Mouse (Mus musculus): Measurements from ENCODE around the gene Plxdc1. TPM values are rescaled to one million over a fixed set of nuclear protein-coding genes. Genes with fewer than 3 reads are reported as not detected.

The Plxdc1 gene
- 0.60 and 0.89 TPM in 2 replicates for polyA plus RNA-seq (2015; fragmentation: Nextera tagmentation; extraction: Ambion mirVana)

- Histone ChIP-seq H3K27me3 (peaks cover 50% of the 10 kb centered on the region), H3K4me2 (peak within 1 kb of the TSS; percentile 84), H3K36me3 (no peaks in the 10 kb centered on the region), H3K4me3 (peak within 1 kb of the TSS; percentile 84), H3K27ac (no peak within 1 kb of the TSS), H3K4me1 (replicated peaks) (peaks cover 35% of the 10 kb centered on the region), H3K9ac (peak within 1 kb of the TSS; percentile 73), H3K9me3 (no peaks in the 10 kb centered on the region)
- ATAC-seq (ENCODE audit: low FRiP score), result no peak
- WGBS, result 3% methylated on average over 71 of the region's 74 CpGs
Observed at GRCm38 (mm10) chr11:97985727-97986677, at the start of gene Plxdc1. TSS of gene Plxdc1 (minus strand) at chr11:97986444.

- 1% methylated on average over 23 of the region's 27 CpGs for WGBS
- peak overlapping the region; percentile 70 for H3K9ac ChIP-seq
- H3K4me1 ChIP-seq (replicated peaks), result peaks cover 26% of the 10 kb centered on the region
- peak overlapping the region; percentile 40 for H3K4me3 ChIP-seq
- H3K36me3 ChIP-seq, result peaks cover 4% of the 10 kb centered on the region
- H3K4me2 ChIP-seq, result peak overlapping the region; percentile 76
- peaks cover 21% of the 10 kb centered on the region for H3K27me3 ChIP-seq
- ATAC-seq (ENCODE audit: low FRiP score), result peak; percentile 60
- H3K9me3 ChIP-seq, result no peaks in the 10 kb centered on the region
- H3K27ac ChIP-seq, result no peak overlapping the region
Observed at GRCm38 (mm10) chr11:98035977-98036377, 49.7 kb upstream of the Plxdc1 start.

- no peaks in the 10 kb centered on the region for H3K9me3 ChIP-seq
- peak; percentile 43; the same call in 1 of the 2 replicates for ATAC-seq (ENCODE audit: low FRiP score)
- peaks cover 21% of the 10 kb centered on the region for H3K27me3 ChIP-seq
- peak overlapping the region; percentile 15; the same call in 1 of the 2 replicates for H3K9ac ChIP-seq
- peaks cover 26% of the 10 kb centered on the region for H3K4me1 ChIP-seq (replicated peaks)
- no peak overlapping the region for H3K4me3 ChIP-seq
- 20% methylated on average over 4 of the region's 4 CpGs for WGBS
- H3K27ac ChIP-seq, result peak overlapping the region; percentile 70
- peaks cover 15% of the 10 kb centered on the region for H3K36me3 ChIP-seq
- H3K4me2 ChIP-seq, result no peak overlapping the region
Observed at GRCm38 (mm10) chr11:98034840-98035239, 48.6 kb upstream of the Plxdc1 start.

GRCm38 (mm10) chr11:98034061-98034460 is 47.8 kb upstream of the Plxdc1 start:
- Histone ChIP-seq H3K27ac (no peak overlapping the region), H3K36me3 (peaks cover 23% of the 10 kb centered on the region), H3K9ac (no peak overlapping the region), H3K4me3 (no peak overlapping the region), H3K4me2 (no peak overlapping the region), H3K4me1 (replicated peaks) (peaks cover 26% of the 10 kb centered on the region), H3K9me3 (no peaks in the 10 kb centered on the region), H3K27me3 (peaks cover 21% of the 10 kb centered on the region)
- 84% methylated on average over 5 of the region's 5 CpGs for WGBS
- no peak for ATAC-seq (ENCODE audit: low FRiP score)

GRCm38 (mm10) chr11:98031443-98031770 is 45.2 kb upstream of the Plxdc1 start:
- WGBS, result 4% methylated on average over 5 of the region's 5 CpGs
- Histone ChIP-seq H3K36me3 (peaks cover 33% of the 10 kb centered on the region), H3K27me3 (0 out of 2 replicates have a peak, but pooled peaks cover under 1% of the 10 kb centered on the region), H3K4me2 (no peak overlapping the region), H3K4me1 (replicated peaks) (peaks cover 33% of the 10 kb centered on the region), H3K4me3 (no peak overlapping the region), H3K9ac (no peak overlapping the region), H3K9me3 (no peaks in the 10 kb centered on the region), H3K27ac (no peak overlapping the region)
- ATAC-seq (ENCODE audit: low FRiP score), result no peak

GRCm38 (mm10) chr11:98030701-98031442 is 44.6 kb upstream of the Plxdc1 start:
- WGBS, result 59% methylated on average over 5 of the region's 5 CpGs
- Histone ChIP-seq H3K4me2 (no peak overlapping the region), H3K27me3 (no peaks in the 10 kb centered on the region), H3K27ac (no peak overlapping the region), H3K9me3 (no peaks in the 10 kb centered on the region), H3K36me3 (peaks cover 33% of the 10 kb centered on the region), H3K4me3 (no peak overlapping the region), H3K9ac (no peak overlapping the region), H3K4me1 (replicated peaks) (peaks cover 31% of the 10 kb centered on the region)
- no peak for ATAC-seq (ENCODE audit: low FRiP score)

GRCm38 (mm10) chr11:98027785-98028184 is 41.5 kb upstream of the Plxdc1 start:
- H3K9ac ChIP-seq, result peak overlapping the region; percentile 100
- no peaks in the 10 kb centered on the region for H3K9me3 ChIP-seq
- 25% methylated on average over 7 of the region's 7 CpGs for WGBS
- H3K4me3 ChIP-seq, result peak overlapping the region; percentile 99
- peaks cover 33% of the 10 kb centered on the region for H3K36me3 ChIP-seq
- ATAC-seq (ENCODE audit: low FRiP score), result no peak
- H3K27me3 ChIP-seq, result no peaks in the 10 kb centered on the region
- peak overlapping the region; percentile 97 for H3K4me2 ChIP-seq
- no peak overlapping the region for H3K27ac ChIP-seq
- H3K4me1 ChIP-seq (replicated peaks), result peaks cover 32% of the 10 kb centered on the region

GRCm38 (mm10) chr11:98027297-98027688 is 41.0 kb upstream of the Plxdc1 start:
- peaks cover 33% of the 10 kb centered on the region for H3K36me3 ChIP-seq
- peak overlapping the region; percentile 100 for H3K9ac ChIP-seq
- no peaks in the 10 kb centered on the region for H3K27me3 ChIP-seq
- under 1% methylated on average over 18 of the region's 18 CpGs for WGBS
- H3K4me2 ChIP-seq, result peak overlapping the region; percentile 97
- peak overlapping the region; percentile 99 for H3K4me3 ChIP-seq
- no peak for ATAC-seq (ENCODE audit: low FRiP score)
- H3K4me1 ChIP-seq (replicated peaks), result peaks cover 32% of the 10 kb centered on the region
- H3K9me3 ChIP-seq, result no peaks in the 10 kb centered on the region
- peak overlapping the region; percentile 95 for H3K27ac ChIP-seq

- 1% methylated on average over 65 of the region's 69 CpGs for WGBS
- ATAC-seq (ENCODE audit: low FRiP score), result peak; percentile 65
- Histone ChIP-seq H3K36me3 (peaks cover 33% of the 10 kb centered on the region), H3K4me2 (peak within 1 kb of the TSS; percentile 97), H3K4me3 (peak within 1 kb of the TSS; percentile 99), H3K27ac (peak within 1 kb of the TSS; percentile 95), H3K9ac (peak within 1 kb of the TSS; percentile 100), H3K27me3 (no peaks in the 10 kb centered on the region), H3K9me3 (no peaks in the 10 kb centered on the region), H3K4me1 (replicated peaks) (peaks cover 29% of the 10 kb centered on the region)
Observed at GRCm38 (mm10) chr11:98026570-98027296, 40.5 kb upstream of the Plxdc1 start, which contains the start of gene Rpl19. TSS of gene Rpl19 (plus strand) at chr11:98026710.

- Histone ChIP-seq H3K36me3 (peaks cover 31% of the 10 kb centered on the region), H3K27me3 (no peaks in the 10 kb centered on the region), H3K4me2 (peak overlapping the region; percentile 97), H3K4me3 (peak overlapping the region; percentile 99), H3K9ac (peak overlapping the region; percentile 100), H3K27ac (peak overlapping the region; percentile 95), H3K9me3 (no peaks in the 10 kb centered on the region), H3K4me1 (replicated peaks) (peaks cover 33% of the 10 kb centered on the region)
- no peak for ATAC-seq (ENCODE audit: low FRiP score)
- 5% methylated on average over 15 of the region's 15 CpGs for WGBS
Observed at GRCm38 (mm10) chr11:98026248-98026569, 40.0 kb upstream of the Plxdc1 start.

- Histone ChIP-seq H3K27ac (no peak overlapping the region), H3K27me3 (no peaks in the 10 kb centered on the region), H3K4me3 (no peak overlapping the region), H3K4me1 (replicated peaks) (peaks cover 50% of the 10 kb centered on the region), H3K9ac (no peak overlapping the region), H3K9me3 (no peaks in the 10 kb centered on the region), H3K36me3 (peaks cover 14% of the 10 kb centered on the region), H3K4me2 (no peak overlapping the region)
- ATAC-seq (ENCODE audit: low FRiP score), result no peak
- WGBS, result 91% methylated on average over 3 of the region's 3 CpGs
Observed at GRCm38 (mm10) chr11:98024516-98024915, 38.3 kb upstream of the Plxdc1 start.

All from hindbrain, embryonic 13.5 days (tissue).